In the genomic region with DNA sequence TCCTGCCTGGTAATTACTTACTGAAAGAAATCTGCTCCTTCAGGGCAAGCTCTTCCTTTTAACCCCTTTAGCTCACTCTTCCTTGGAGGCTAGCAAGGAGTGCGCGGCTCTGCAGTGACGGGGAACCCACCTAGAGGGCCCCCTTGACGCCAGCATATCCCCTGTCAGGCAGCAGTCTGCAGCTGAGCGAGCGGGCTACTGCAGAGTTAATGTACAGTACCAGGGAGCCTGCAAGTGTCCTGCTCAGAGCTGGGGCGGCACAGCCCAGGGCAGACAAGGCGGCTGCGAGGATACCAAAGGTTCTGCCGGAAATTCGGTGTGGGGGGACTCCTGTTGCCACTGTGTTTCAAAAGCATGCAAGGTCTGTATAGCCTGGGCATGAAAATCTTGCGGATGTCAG, we compare ENCODE assay signal across 7 mouse cellular contexts.
DNase-seq lines count a peak whose midpoint lies in the region; ATAC-seq and TF ChIP-seq lines count a peak whose summit lies in the region.

No protein-coding gene starts in this region.

- peak overlapping the region; percentile 38 for H3K4me3 ChIP-seq in bone marrow, adult 2 months (replicated peaks; ENCODE audit: control insufficient read depth, low read depth, low read length)
- H3K4me3 ChIP-seq in embryonic facial prominence, embryonic 15.5 days (replicated peaks): peak overlapping the region; percentile 55
- peak overlapping the region; percentile 62 for H3K4me3 ChIP-seq in heart, embryonic 10.5 days
- peak overlapping the region; percentile 51 for H3K4me3 ChIP-seq in kidney, embryonic 14.5 days (ENCODE audit: low read length)
- peak overlapping the region; percentile 53 for H3K4me3 ChIP-seq in limb, embryonic 14.5 days (replicated peaks; ENCODE audit: low read length)
- H3K4me3 ChIP-seq in midbrain, embryonic 15.5 days: peak overlapping the region; percentile 63
- peak overlapping the region; percentile 54 for H3K4me3 ChIP-seq in spleen, adult 2 months (ENCODE audit: extremely low read depth, insufficient read depth, insufficient read length)

- TF ChIP-seq POLR2A in bone marrow, adult 2 months (IDR thresholded peaks at IDR 0.05; ENCODE audit: borderline replicate concordance, control insufficient read depth, low read depth, low read length): no peak; the same call in 1 of the 2 replicates
- peak; percentile 78; the same call in 1 of the 2 replicates for TF ChIP-seq POLR2A in limb, embryonic 14.5 days (IDR thresholded peaks at IDR 0.05; ENCODE audit: borderline replicate concordance, extremely low read depth, insufficient read depth, insufficient read length)
- TF ChIP-seq POLR2A in spleen, adult 2 months (IDR thresholded peaks at IDR 0.05; ENCODE audit: low read depth, low read length): no peak

- H3K27ac ChIP-seq in bone marrow, adult 2 months (ENCODE audit: control insufficient read depth, insufficient read depth, low read depth, low read length, poor library complexity): peak overlapping the region; percentile 45; the same call in 1 of the 2 replicates
- H3K27ac ChIP-seq in embryonic facial prominence, embryonic 15.5 days (replicated peaks): peak overlapping the region; percentile 88
- H3K27ac ChIP-seq in heart, embryonic 10.5 days: peak overlapping the region; percentile 83
- peak overlapping the region; percentile 69; the same call in 1 of the 2 replicates for H3K27ac ChIP-seq in kidney, embryonic 14.5 days (ENCODE audit: low read depth, low read length)
- H3K27ac ChIP-seq in limb, embryonic 14.5 days (replicated peaks; ENCODE audit: low read depth, low read length): peak overlapping the region; percentile 87
- H3K27ac ChIP-seq in midbrain, embryonic 15.5 days: peak overlapping the region; percentile 95
- peak overlapping the region; percentile 12; the same call in 1 of the 2 replicates for H3K27ac ChIP-seq in spleen, adult 2 months (ENCODE audit: insufficient read depth, low read length)

- DNase-seq in heart, embryonic 10.5 days (ENCODE audit: low spot score): peak; percentile 93
- DNase-seq in limb, embryonic 14.5 days (ENCODE audit: low spot score): peak; percentile 86
- DNase-seq in spleen, adult 2 months (ENCODE audit: low read depth in 1 of 2, low spot score in 2 of 2): peak in 1 of 2 experiments; percentile 51

- peak; percentile 94 for ATAC-seq in embryonic facial prominence, embryonic 15.5 days (ENCODE audit: insufficient number of reproducible peaks, low FRiP score, low TSS enrichment, low read depth)
- ATAC-seq in kidney, embryonic 14.5 days (ENCODE audit: low FRiP score, low TSS enrichment): peak; percentile 97
- peak; percentile 95 for ATAC-seq in limb, embryonic 14.5 days (ENCODE audit: low FRiP score, low read depth)
- peak; percentile 99 for ATAC-seq in midbrain, embryonic 15.5 days (replicated peaks)

- under 1% methylated on average over 12 of the region's 12 CpGs for WGBS in bone marrow, adult 2 months
- WGBS in embryonic facial prominence, embryonic 15.5 days: under 1% methylated on average over 12 of the region's 12 CpGs
- WGBS in heart, embryonic 10.5 days: 2% methylated on average over 12 of the region's 12 CpGs
- under 1% methylated on average over 12 of the region's 12 CpGs for WGBS in kidney, embryonic 14.5 days
- 1% methylated on average over 12 of the region's 12 CpGs for WGBS in limb, embryonic 14.5 days
- under 1% methylated on average over 12 of the region's 12 CpGs for WGBS in midbrain, embryonic 15.5 days
- WGBS in spleen, adult 2 months: under 1% methylated on average over 12 of the region's 12 CpGs

- H3K9me3 ChIP-seq in embryonic facial prominence, embryonic 15.5 days (replicated peaks): no peaks in the 10 kb centered on the region
- H3K9me3 ChIP-seq in heart, embryonic 10.5 days: no peaks in the 10 kb centered on the region
- no peaks in the 10 kb centered on the region for H3K9me3 ChIP-seq in kidney, embryonic 14.5 days (ENCODE audit: control insufficient read depth, low read length)
- H3K9me3 ChIP-seq in limb, embryonic 14.5 days (ENCODE audit: control insufficient read depth, low read length): no peaks in the 10 kb centered on the region
- H3K9me3 ChIP-seq in midbrain, embryonic 15.5 days: no peaks in the 10 kb centered on the region

- no peaks in the 10 kb centered on the region for H3K27me3 ChIP-seq in embryonic facial prominence, embryonic 15.5 days
- no peaks in the 10 kb centered on the region for H3K27me3 ChIP-seq in heart, embryonic 10.5 days (ENCODE audit: insufficient read depth, poor library complexity, severe bottlenecking)
- no peaks in the 10 kb centered on the region for H3K27me3 ChIP-seq in kidney, embryonic 14.5 days (ENCODE audit: control insufficient read depth, insufficient read depth, low read length)
- no peaks in the 10 kb centered on the region for H3K27me3 ChIP-seq in limb, embryonic 14.5 days (ENCODE audit: control insufficient read depth, insufficient read depth, low read length)
- H3K27me3 ChIP-seq in midbrain, embryonic 15.5 days (replicated peaks): no peaks in the 10 kb centered on the region
- no peaks in the 10 kb centered on the region for H3K27me3 ChIP-seq in spleen, adult 2 months (ENCODE audit: control insufficient read depth, insufficient read depth, low read length)

- peak overlapping the region; percentile 50 for H3K9ac ChIP-seq in embryonic facial prominence, embryonic 15.5 days
- H3K9ac ChIP-seq in kidney, embryonic 14.5 days (ENCODE audit: low read depth, low read length): peak overlapping the region; percentile 49
- peak overlapping the region; percentile 60 for H3K9ac ChIP-seq in limb, embryonic 14.5 days (ENCODE audit: low read depth, low read length, severe bottlenecking)
- peak overlapping the region; percentile 72 for H3K9ac ChIP-seq in midbrain, embryonic 15.5 days

- TF ChIP-seq CTCF in bone marrow, adult 2 months (IDR thresholded peaks at IDR 0.05; ENCODE audit: control insufficient read depth, insufficient read depth, low read length): no peak
- TF ChIP-seq CTCF in spleen, adult 2 months (IDR thresholded peaks at IDR 0.05; ENCODE audit: extremely low read depth, insufficient read depth, insufficient read length, insufficient replicate concordance): no peak

- no peaks in the 10 kb centered on the region for H3K36me3 ChIP-seq in embryonic facial prominence, embryonic 15.5 days
- H3K36me3 ChIP-seq in heart, embryonic 10.5 days: no peaks in the 10 kb centered on the region
- H3K36me3 ChIP-seq in kidney, embryonic 14.5 days (ENCODE audit: control insufficient read depth, insufficient read depth, low read length): no peaks in the 10 kb centered on the region
- no peaks in the 10 kb centered on the region for H3K36me3 ChIP-seq in limb, embryonic 14.5 days (ENCODE audit: control insufficient read depth, insufficient read depth, low read length)
- H3K36me3 ChIP-seq in midbrain, embryonic 15.5 days (replicated peaks): no peaks in the 10 kb centered on the region
- H3K36me3 ChIP-seq in spleen, adult 2 months (ENCODE audit: control insufficient read depth, insufficient read depth, low read length): no peaks in the 10 kb centered on the region

- no peaks in the 10 kb centered on the region; the same call in 1 of the 2 replicates for H3K4me1 ChIP-seq in bone marrow, adult 2 months (ENCODE audit: control insufficient read depth, insufficient read depth, low read length)
- peaks cover 10% of the 10 kb centered on the region for H3K4me1 ChIP-seq in embryonic facial prominence, embryonic 15.5 days
- H3K4me1 ChIP-seq in heart, embryonic 10.5 days: peaks cover 16% of the 10 kb centered on the region
- H3K4me1 ChIP-seq in kidney, embryonic 14.5 days (ENCODE audit: control insufficient read depth, insufficient read depth, low read length): peaks cover 13% of the 10 kb centered on the region; the same call in 1 of the 2 replicates
- peaks cover 6% of the 10 kb centered on the region for H3K4me1 ChIP-seq in limb, embryonic 14.5 days (ENCODE audit: control insufficient read depth, insufficient read depth, low read length)
- peaks cover 35% of the 10 kb centered on the region for H3K4me1 ChIP-seq in midbrain, embryonic 15.5 days
- H3K4me1 ChIP-seq in spleen, adult 2 months (ENCODE audit: control insufficient read depth, insufficient read depth, insufficient read length): peaks cover 6% of the 10 kb centered on the region; the same call in 1 of the 2 replicates

- H3K4me2 ChIP-seq in embryonic facial prominence, embryonic 15.5 days (replicated peaks): peak overlapping the region; percentile 79
- peak overlapping the region; percentile 70 for H3K4me2 ChIP-seq in kidney, embryonic 14.5 days (replicated peaks; ENCODE audit: low read depth, low read length)
- peak overlapping the region; percentile 77 for H3K4me2 ChIP-seq in limb, embryonic 14.5 days (replicated peaks; ENCODE audit: low read depth, low read length, severe bottlenecking)
- peak overlapping the region; percentile 85 for H3K4me2 ChIP-seq in midbrain, embryonic 15.5 days

Comparison
In these comparisons a context has a peak if more than half of its experiments do, and no peak if none do; other contexts are left out.
1. H3K27ac ChIP-seq: peak in every context shown above with its lines; median percentile 95 in midbrain, embryonic 15.5 days; 88 in embryonic facial prominence, embryonic 15.5 days; 87 in limb, embryonic 14.5 days; 83 in heart, embryonic 10.5 days; 69 in kidney, embryonic 14.5 days; 45 in bone marrow, adult 2 months; 12 in spleen, adult 2 months.